Mouse (Mus musculus): ENCODE data around the gene Herpud1.

GRCm38 (mm10) chr8:94395851-94396540 is 9.8 kb downstream of the Herpud1 start:
- TF ChIP-seq MAFK (IDR thresholded peaks at IDR 0.05; ENCODE audit: insufficient replicate concordance, low read length) (no peak), MAX (IDR thresholded peaks at IDR 0.05; ENCODE audit: low read length) (no peak), CTCF (conservative IDR thresholded peaks at IDR 0.05 in 1 of 2, IDR thresholded peaks at IDR 0.05 in 1 of 2; ENCODE audit: low read depth in 2 of 2, low read length in 2 of 2) (no peak)
